Mouse (Mus musculus) kidney, adult 18-20 months (tissue): ENCODE measurements at regions not wholly inside any gene's neighbourhood (a gene's known extent, or its start where the extent isn't known, plus 50 kb on each side); places are given as distances from the start of the nearest gene placed in this dataset.

Experiments
- DNase-seq: peaks from one replicate; pipeline ENCODE4 v3.0.0; 2021

DNA sequence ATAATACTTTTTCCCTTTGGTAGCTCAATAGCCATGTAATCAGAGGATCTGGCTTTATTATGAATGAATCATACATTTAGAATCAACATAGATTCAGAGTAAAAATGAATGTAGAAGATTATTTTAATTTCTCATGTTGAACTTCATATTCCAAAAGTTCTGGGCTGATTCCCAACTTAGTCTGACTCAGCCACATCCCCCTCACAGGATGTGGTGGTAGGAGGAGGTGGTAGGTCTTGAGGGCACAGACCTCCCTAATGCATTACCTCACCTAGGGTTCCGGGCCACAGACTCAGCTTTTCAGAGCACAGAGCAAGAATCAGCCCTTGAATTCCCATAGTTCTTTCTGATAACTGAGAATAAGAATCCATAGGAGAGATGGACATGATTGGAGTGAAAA lies 99.4 kb upstream of the Fn1 start:
- no peak for DNase-seq

DNA sequence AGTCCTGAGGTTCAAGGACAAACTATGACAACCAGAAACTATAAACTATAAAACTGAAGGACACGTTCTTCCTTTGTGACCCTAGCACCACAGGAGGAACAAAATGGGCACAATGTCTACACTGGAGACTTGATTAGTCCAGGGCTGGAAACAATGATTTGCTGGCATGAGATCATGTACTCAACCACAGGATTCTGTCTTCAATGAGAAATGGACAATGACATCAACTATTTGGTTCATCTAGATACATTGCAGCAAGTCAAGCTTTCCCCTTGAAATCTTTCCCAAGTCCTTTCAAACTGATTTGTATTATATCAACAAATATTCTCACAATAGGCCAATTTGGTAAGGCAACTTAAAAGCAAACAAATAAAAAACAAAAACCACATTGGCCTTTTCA lies 98.6 kb upstream of the Fn1 start:
- no peak for DNase-seq

DNA sequence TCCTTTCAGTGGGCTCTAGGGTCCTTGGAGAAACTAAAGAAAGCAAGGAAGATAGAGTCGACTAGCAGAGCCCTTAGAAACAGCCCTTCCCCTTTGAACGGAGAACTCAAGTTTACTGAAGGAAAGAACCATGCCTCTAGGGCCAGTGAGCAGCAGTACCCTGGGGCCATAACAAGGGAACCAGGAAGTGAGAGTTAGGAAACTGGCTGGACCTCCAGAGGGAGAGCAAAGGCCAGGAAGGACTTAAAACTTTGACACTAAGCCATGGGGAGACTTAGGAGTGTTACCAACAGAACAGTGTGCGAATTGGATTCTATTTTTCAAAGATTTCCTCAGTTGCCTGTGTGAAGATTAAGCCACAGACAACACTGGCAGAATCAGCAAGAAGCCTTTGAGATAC lies 82.6 kb upstream of the Fn1 start:
- no peak for DNase-seq

DNA sequence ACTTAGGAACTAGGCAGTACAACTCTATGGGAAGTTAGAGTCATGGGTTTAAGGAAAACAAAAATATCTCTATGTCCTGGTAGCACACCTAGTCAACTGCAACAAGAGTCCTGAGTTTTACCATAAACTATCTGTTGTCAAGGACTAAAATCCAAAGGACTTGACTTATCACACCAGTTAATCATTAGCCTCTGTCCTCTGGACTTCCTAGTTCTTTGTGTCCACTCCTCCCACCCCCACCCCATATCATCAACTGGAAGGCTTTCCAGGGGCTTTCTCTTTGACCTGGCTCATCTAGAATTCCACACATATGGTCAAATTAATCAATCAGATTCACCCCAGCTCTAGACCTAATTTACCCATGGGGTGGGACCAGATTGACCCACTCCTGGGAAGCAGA lies 78.6 kb upstream of the Fn1 start:
- no peak for DNase-seq

DNA sequence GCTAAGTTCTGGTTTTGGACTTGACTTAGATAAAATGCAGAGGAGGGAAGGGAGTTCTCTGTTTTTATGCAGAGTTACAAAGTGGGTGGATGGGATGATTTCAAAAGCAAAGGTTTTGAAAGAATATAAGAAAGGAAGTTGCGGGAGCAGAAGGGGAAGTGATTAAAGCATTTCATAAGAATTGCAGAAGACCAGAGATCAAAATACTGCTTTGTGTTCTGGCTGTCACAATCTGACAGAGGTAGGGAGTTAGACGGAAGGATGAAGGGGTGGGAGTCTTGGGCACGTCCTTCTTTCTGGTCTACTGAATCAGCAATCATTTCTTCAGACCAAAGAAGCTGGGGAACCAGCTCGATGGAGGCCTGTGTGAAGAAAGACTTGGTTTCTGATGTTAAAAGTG lies 78.0 kb upstream of the Fn1 start:
- no peak for DNase-seq

DNA sequence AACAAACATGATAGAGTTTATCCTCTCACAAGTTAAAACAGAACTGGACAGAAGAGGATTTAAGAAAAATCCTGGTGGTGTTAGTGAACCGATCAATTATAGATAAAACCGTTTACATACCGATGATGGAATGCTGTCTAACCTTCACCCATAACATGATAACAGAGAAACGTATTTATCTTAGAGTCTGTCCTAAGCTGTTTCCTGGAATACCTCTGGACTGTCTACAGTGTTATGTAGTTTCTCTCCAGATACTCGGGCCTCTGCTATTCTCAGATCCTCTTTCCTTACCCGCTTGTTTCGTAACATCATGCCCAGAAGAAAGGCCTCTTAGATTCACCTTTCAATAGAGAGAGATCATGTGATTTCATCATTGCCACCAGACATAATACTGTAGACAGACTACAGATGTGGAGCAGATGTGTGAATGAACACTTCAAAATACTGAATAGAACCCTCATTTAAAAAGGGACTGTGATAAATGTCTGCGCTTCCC lies 75.9 kb upstream of the Fn1 start:
- DNase-seq = no peak

DNA sequence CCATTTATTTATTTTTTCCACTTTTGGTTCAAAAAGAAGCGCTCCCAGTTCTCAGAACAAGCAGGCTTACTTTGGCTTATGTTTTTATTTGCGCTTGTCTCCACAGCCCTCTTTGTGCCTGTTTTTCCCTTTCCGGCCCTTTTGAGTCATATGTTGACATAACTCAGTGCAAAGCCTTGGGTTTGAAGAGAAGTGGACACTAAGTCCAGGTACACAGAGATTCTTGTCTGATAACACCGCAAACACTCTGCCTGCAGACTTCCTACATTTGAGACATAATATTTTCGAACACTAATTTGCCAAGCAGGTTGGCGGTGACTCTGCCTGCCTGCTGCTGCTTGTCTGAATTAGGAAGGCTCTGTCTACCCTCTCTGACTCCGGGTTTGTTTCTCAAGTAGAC lies 70.8 kb upstream of the Fn1 start:
- DNase-seq = no peak

DNA sequence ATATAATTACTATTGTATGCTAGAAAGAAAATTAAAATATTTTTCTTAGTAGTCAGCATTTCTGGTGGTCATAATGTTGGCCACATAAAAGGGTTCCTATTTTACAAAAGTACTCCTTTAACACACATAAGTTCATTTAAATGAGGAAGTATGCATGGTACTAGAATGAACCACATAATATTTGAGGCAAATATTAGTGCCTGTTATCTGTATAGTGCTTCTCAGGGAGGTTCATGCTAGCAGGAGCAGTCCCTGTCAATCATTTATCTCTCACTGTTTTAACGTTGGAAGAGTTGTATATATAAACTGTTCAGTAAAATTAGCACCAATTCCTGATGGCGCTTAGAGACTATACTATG lies 70.0 kb upstream of the Fn1 start:
- DNase-seq = no peak

DNA sequence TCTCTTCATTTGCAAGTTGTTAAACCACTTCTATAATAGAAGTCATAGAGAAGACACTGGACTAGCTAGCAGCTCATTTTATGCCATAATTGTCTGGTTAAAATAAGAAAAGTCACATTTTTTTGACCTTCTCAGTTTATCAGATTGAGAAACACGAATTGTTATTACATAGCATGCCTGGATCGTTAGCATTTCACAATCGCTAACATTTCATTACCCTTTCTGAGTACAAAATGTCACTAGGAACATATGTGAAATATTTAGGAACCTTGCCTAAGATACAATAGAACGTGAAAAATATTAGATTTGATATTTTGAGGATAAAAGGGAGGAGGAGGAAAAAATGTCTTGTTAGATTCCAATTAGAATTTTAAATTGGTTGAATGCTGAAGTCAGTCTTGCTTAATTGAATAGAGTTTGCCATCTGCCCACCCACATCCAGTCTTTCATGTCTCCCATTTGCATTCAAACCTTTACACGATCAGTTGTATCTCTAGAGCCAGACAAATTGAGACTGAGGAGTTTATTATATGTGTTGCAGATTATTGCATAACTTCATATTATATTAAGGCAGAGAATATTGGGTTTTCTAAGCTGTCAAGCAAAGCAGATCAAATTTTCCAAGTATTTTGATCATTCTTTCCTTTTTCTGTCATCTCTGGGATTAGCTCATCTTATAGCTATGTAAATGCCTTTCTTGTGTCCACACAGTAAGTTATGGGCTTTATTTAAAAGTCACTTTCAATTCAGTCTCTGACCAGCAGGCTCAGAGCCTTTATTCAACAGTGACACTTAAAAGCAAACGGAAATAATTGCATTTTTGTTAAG lies 69.4 kb upstream of the Fn1 start:
- no peak for DNase-seq
